25 mouse cellular contexts compared by ENCODE assay signal in genomic region chr17:5958229-5958628, GRCm38 (mm10). TPM values are rescaled to one million over a fixed set of nuclear protein-coding genes. Genes with fewer than 3 reads are reported as not detected.
DNase-seq lines count a peak whose midpoint lies in the region; ATAC-seq and TF ChIP-seq lines count a peak whose summit lies in the region.
"Had no signal": no experiment of that assay in that cellular context is flagged by ENCODE, and none has a peak within 500 bp of the region (broad histone marks: within the 10 kb centered on the region; RNA-seq: fewer than 3 reads in every experiment).

No protein-coding gene starts in this region.

- DNase-seq in liver, embryonic 11.5 days (ENCODE audit: low spot score), result no peak
- DNase-seq in stomach, postnatal 0 days (ENCODE audit: low spot score), result no peak
- no peak for DNase-seq in layer of hippocampus, adult 8-10 months (ENCODE audit: low spot score in 2 of 2)
- DNase-seq: adrenal gland, postnatal 10 days; adrenal gland, postnatal 36 days; cerebellum, adult 18-20 months; cerebellum, adult 9-10 months; cerebellum, postnatal 14 days; gastrocnemius, postnatal 25 days; heart, adult 18-20 months; heart, postnatal 10 days; heart, postnatal 36 days had no signal

- H3K27ac ChIP-seq in liver, embryonic 15.5 days (replicated peaks), result no peak overlapping the region
- H3K27ac ChIP-seq in liver, embryonic 11.5 days (ENCODE audit: low read depth, low read length), result no peak overlapping the region
- peak overlapping the region; percentile 86 for H3K27ac ChIP-seq in stomach, embryonic 14.5 days (ENCODE audit: low read length)
- H3K27ac ChIP-seq in stomach, postnatal 0 days (replicated peaks), result peak overlapping the region; percentile 86; the same call in 1 of the 2 replicates
- H3K27ac ChIP-seq: embryonic facial prominence, embryonic 12.5 days; forebrain, embryonic 12.5 days; forebrain, embryonic 15.5 days; hindbrain, embryonic 13.5 days had no signal

- ATAC-seq in liver, embryonic 15.5 days (ENCODE audit: insufficient read depth), result peak; percentile 65
- ATAC-seq in liver, embryonic 11.5 days (replicated peaks; ENCODE audit: low FRiP score), result no peak
- no peak for ATAC-seq in stomach, embryonic 14.5 days (ENCODE audit: insufficient number of reproducible peaks, insufficient read depth, low FRiP score, low read depth)
- ATAC-seq in stomach, postnatal 0 days (ENCODE audit: low FRiP score, low TSS enrichment), result no peak
- ATAC-seq: CD4-positive, CD25-positive, alpha-beta regulatory T cell, adult 4 months; forebrain, embryonic 15.5 days; hindbrain, embryonic 16.5 days had no signal

- H3K36me3 ChIP-seq in liver, embryonic 15.5 days (replicated peaks), result no peaks in the 10 kb centered on the region
- no peaks in the 10 kb centered on the region for H3K36me3 ChIP-seq in liver, embryonic 11.5 days (ENCODE audit: control insufficient read depth, insufficient read depth, low read length)
- H3K36me3 ChIP-seq in E14TG2a.4 (ENCODE audit: insufficient read depth, low read length), result no peaks in the 10 kb centered on the region
- no peaks in the 10 kb centered on the region for H3K36me3 ChIP-seq in stomach, embryonic 14.5 days (ENCODE audit: control insufficient read depth, insufficient read depth, low read length)
- no peaks in the 10 kb centered on the region for H3K36me3 ChIP-seq in stomach, postnatal 0 days (ENCODE audit: control insufficient read depth, insufficient read depth, low read length)
- H3K36me3 ChIP-seq: embryonic facial prominence, embryonic 12.5 days; forebrain, embryonic 12.5 days; forebrain, embryonic 15.5 days; heart, embryonic 12.5 days; heart, embryonic 15.5 days; hindbrain, embryonic 10.5 days; hindbrain, embryonic 13.5 days had no signal

- H3K4me1 ChIP-seq in liver, embryonic 15.5 days (replicated peaks), result peaks cover 10% of the 10 kb centered on the region
- H3K4me1 ChIP-seq in liver, embryonic 11.5 days (replicated peaks; ENCODE audit: control insufficient read depth, insufficient read depth, low read length), result 0 out of 2 replicates have a peak, but pooled peaks cover 2% of the 10 kb centered on the region
- H3K4me1 ChIP-seq in E14TG2a.4 (replicated peaks; ENCODE audit: low read depth, low read length), result peaks cover 32% of the 10 kb centered on the region
- peaks cover 21% of the 10 kb centered on the region for H3K4me1 ChIP-seq in stomach, embryonic 14.5 days (ENCODE audit: control insufficient read depth, insufficient read depth, low read length)
- H3K4me1 ChIP-seq in stomach, postnatal 0 days (replicated peaks; ENCODE audit: control insufficient read depth, insufficient read depth), result peaks cover 21% of the 10 kb centered on the region
- H3K4me1 ChIP-seq: forebrain, embryonic 12.5 days; forebrain, embryonic 15.5 days; hindbrain, embryonic 13.5 days had no signal

- no peak for TF ChIP-seq CTCF in E14TG2a.4 (conservative IDR thresholded peaks at IDR 0.05; ENCODE audit: low read length)
- TF ChIP-seq CTCF in stomach, postnatal 0 days (IDR thresholded peaks at IDR 0.05; ENCODE audit: low read depth), result no peak

- 61% methylated on average over 5 of the region's 5 CpGs for WGBS in liver, embryonic 15.5 days (ENCODE audit: insufficient replicate concordance)
- 75% methylated on average over 5 of the region's 5 CpGs for WGBS in liver, embryonic 11.5 days
- 90% methylated on average over 5 of the region's 5 CpGs for WGBS in stomach, embryonic 14.5 days
- WGBS in stomach, postnatal 0 days, result 86% methylated on average over 5 of the region's 5 CpGs

- no peaks in the 10 kb centered on the region for H3K9me3 ChIP-seq in liver, embryonic 15.5 days (replicated peaks)
- no peaks in the 10 kb centered on the region for H3K9me3 ChIP-seq in liver, embryonic 11.5 days (ENCODE audit: control insufficient read depth, low read length)
- peaks cover 11% of the 10 kb centered on the region for H3K9me3 ChIP-seq in E14TG2a.4 (ENCODE audit: low read length)
- no peaks in the 10 kb centered on the region for H3K9me3 ChIP-seq in stomach, embryonic 14.5 days (ENCODE audit: control insufficient read depth, low read depth, low read length)
- no peaks in the 10 kb centered on the region for H3K9me3 ChIP-seq in stomach, postnatal 0 days (ENCODE audit: control insufficient read depth, low read length)
- H3K9me3 ChIP-seq: embryonic facial prominence, embryonic 12.5 days; forebrain, embryonic 12.5 days; forebrain, embryonic 15.5 days; heart, embryonic 12.5 days; heart, embryonic 15.5 days; hindbrain, embryonic 13.5 days had no signal

- H3K27me3 ChIP-seq in liver, embryonic 15.5 days, result no peaks in the 10 kb centered on the region
- H3K27me3 ChIP-seq in liver, embryonic 11.5 days (replicated peaks; ENCODE audit: control insufficient read depth, insufficient read depth, low read length), result 0 out of 2 replicates have a peak, but pooled peaks cover 6% of the 10 kb centered on the region
- H3K27me3 ChIP-seq in E14TG2a.4 (ENCODE audit: insufficient read depth, low read length), result peaks cover 22% of the 10 kb centered on the region
- H3K27me3 ChIP-seq in stomach, embryonic 14.5 days (ENCODE audit: control insufficient read depth, insufficient read depth, low read length), result no peaks in the 10 kb centered on the region
- no peaks in the 10 kb centered on the region for H3K27me3 ChIP-seq in stomach, postnatal 0 days (ENCODE audit: control insufficient read depth, insufficient read depth, low read length)
- H3K27me3 ChIP-seq: embryonic facial prominence, embryonic 12.5 days; forebrain, embryonic 12.5 days; forebrain, embryonic 15.5 days; heart, embryonic 12.5 days; heart, embryonic 15.5 days; hindbrain, embryonic 13.5 days had no signal

- no peak overlapping the region for H3K4me3 ChIP-seq in liver, embryonic 15.5 days (replicated peaks)
- no peak overlapping the region for H3K4me3 ChIP-seq in liver, embryonic 11.5 days (ENCODE audit: low read depth, low read length)
- H3K4me3 ChIP-seq in E14TG2a.4 (replicated peaks; ENCODE audit: low read length), result peak overlapping the region; percentile 74; the same call in 1 of the 2 replicates
- no peak overlapping the region for H3K4me3 ChIP-seq in stomach, embryonic 14.5 days (ENCODE audit: low read depth, low read length)
- no peak overlapping the region for H3K4me3 ChIP-seq in stomach, postnatal 0 days (ENCODE audit: low read depth, low read length)
- H3K4me3 ChIP-seq: embryonic facial prominence, embryonic 12.5 days; erythroblast, embryonic 14.5 days; forebrain, embryonic 12.5 days; forebrain, embryonic 15.5 days; heart, embryonic 12.5 days; heart, embryonic 15.5 days; hindbrain, embryonic 10.5 days; hindbrain, embryonic 13.5 days had no signal

- no peak overlapping the region for H3K9ac ChIP-seq in liver, embryonic 15.5 days
- H3K9ac ChIP-seq in liver, embryonic 11.5 days (ENCODE audit: low read depth, low read length), result no peak overlapping the region
- H3K9ac ChIP-seq in stomach, embryonic 14.5 days (replicated peaks; ENCODE audit: low read depth, low read length), result no peak overlapping the region
- H3K9ac ChIP-seq in stomach, postnatal 0 days (ENCODE audit: low read length), result no peak overlapping the region; the same call in 1 of the 2 replicates
- H3K9ac ChIP-seq: embryonic facial prominence, embryonic 12.5 days; forebrain, embryonic 12.5 days; forebrain, embryonic 15.5 days; heart, embryonic 12.5 days; hindbrain, embryonic 13.5 days had no signal

- no peak for TF ChIP-seq EP300 in stomach, postnatal 0 days (optimal IDR thresholded peaks at IDR 0.05)

- no peak overlapping the region for H3K4me2 ChIP-seq in liver, embryonic 15.5 days
- no peak overlapping the region for H3K4me2 ChIP-seq in liver, embryonic 11.5 days
- H3K4me2 ChIP-seq in stomach, embryonic 14.5 days (replicated peaks; ENCODE audit: low read depth, low read length), result no peak overlapping the region
- peak overlapping the region; percentile 32; the same call in 1 of the 2 replicates for H3K4me2 ChIP-seq in stomach, postnatal 0 days (replicated peaks; ENCODE audit: low read depth)
- H3K4me2 ChIP-seq: embryonic facial prominence, embryonic 12.5 days; forebrain, embryonic 12.5 days; forebrain, embryonic 15.5 days; heart, embryonic 12.5 days; heart, embryonic 15.5 days; hindbrain, embryonic 13.5 days had no signal

RNA-seq across cellular contexts. Expression of gene Synj2, which starts 17.1 kb away (rescaled TPM):
- 2.4 and 2.6 TPM in 2 replicates for polyA plus RNA-seq in liver, embryonic 15.5 days (2015; fragmentation: Nextera tagmentation; extraction: Ambion mirVana)
- polyA plus RNA-seq in liver, embryonic 11.5 days (2014; fragmentation: Nextera tagmentation; extraction: Ambion mirVana), result 2.2 TPM in 2 replicates
- polyA plus RNA-seq in stomach, embryonic 14.5 days (2014; fragmentation: Nextera tagmentation; extraction: Ambion mirVana), result 7.5 and 10.3 TPM in 2 replicates
- polyA plus RNA-seq in stomach, postnatal 0 days (2015; fragmentation: Nextera tagmentation; extraction: Ambion mirVana), result 3.2 and 3.3 TPM in 2 replicates
- 10 to 100 TPM; 61.3 to 82.7 (median 71.8) TPM for total RNA-seq in layer of hippocampus, adult 8-10 months (2022)
- polyA plus RNA-seq: erythroblast, embryonic 14.5 days had no signal

Comparison
In these comparisons a context has a peak if more than half of its experiments do, and no peak if none do; other contexts are left out.
1. H3K27ac ChIP-seq: peak in stomach, embryonic 14.5 days (single experiment) and stomach, postnatal 0 days (single experiment); none in liver, embryonic 15.5 days (single experiment) and liver, embryonic 11.5 days (single experiment).